Mouse (Mus musculus) gastrocnemius, adult 18-20 months (tissue): ENCODE measurements at regions not wholly inside any gene's neighbourhood (a gene's known extent, or its start where the extent isn't known, plus 50 kb on each side); places are given as distances from the start of the nearest gene placed in this dataset.
"Not testable (repeated sequence)": the region's sequence is repeated elsewhere in the genome, so short reads cannot be mapped to it uniquely, and the experiment has no call there.

Source experiments
- DNase-seq: peaks from one replicate; pipeline ENCODE4 v3.0.0; 2021; ENCODE audit warnings: low spot score

- DNase-seq: not testable (repeated sequence)
Measured at GRCm38 (mm10) chr5:3141841-3142240, 199.4 kb upstream of the Cdk6 start.

DNA sequence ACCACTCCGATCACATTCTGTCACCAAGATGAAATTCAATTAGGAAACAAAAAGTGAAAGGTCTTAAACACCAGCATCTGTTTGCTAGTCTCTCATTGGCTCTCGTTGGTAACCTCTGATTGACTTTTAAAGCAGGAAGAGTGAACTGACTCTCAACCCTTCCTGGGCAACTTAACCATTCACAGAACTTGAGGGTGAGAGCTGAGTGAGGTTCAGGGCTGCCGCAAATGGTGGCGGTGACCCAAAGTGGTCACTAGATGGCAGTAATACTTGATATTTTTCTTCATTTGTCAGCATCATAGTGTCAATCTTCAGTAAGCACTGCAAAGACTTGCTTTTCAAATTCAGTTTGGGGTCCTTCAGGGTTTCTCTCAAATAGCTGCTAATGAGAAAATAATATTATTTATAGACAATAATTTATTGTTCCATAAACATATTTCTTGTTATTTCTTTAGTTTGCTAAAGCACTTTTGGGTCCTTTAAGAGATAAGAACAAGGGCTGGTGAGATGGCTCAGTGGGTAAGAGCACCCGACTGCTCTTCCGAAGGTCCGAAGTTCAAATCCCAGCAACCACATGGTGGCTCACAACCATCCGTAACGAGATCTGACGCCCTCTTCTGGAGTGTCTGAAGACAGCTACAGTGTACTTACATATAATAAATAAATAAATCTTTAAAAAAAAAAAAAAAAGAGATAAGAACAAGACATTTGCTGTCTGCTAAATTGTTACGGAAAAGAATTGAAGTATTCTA, 194.6 kb upstream of the Cdk6 start:
- not testable (repeated sequence) for DNase-seq

DNA sequence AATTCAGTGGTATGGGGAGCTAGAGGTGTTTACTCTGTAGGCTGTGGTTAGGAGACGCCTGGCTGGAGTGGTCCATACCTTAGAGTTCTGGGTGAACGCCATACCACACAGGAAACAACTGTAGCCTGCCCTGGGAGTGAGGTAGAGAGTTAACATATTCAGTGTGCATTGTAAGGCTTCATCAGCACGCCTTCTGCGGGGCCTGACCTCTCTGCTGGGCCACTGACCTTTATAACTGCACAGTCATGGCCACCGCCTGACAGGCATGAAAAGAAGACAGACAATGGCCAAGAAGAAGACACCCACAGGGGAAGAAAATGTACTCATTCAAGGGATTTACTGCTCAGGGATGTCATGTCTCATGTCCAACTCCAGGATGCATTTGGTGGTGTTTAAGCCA, 191.4 kb upstream of the Cdk6 start:
- not testable (repeated sequence) for DNase-seq

DNA sequence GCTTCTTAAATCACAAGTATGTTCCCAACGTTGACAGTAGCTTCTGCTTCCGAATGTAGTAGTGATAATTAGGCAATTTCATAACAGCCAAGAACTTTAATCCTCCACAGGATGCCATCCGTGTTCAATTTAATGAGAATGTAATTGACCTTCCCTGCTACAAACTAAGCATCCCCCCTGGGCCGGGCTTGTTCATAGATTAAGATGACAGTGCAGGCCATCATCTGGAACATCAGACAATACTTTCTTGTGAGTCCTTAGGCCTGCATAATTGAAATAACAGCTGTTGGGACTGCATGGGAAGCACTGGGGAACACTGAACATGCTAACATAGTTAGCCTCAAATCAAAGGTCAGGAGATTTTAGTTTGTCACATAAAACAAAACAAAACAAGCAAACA, 190.5 kb upstream of the Cdk6 start:
- DNase-seq: not testable (repeated sequence)

DNA sequence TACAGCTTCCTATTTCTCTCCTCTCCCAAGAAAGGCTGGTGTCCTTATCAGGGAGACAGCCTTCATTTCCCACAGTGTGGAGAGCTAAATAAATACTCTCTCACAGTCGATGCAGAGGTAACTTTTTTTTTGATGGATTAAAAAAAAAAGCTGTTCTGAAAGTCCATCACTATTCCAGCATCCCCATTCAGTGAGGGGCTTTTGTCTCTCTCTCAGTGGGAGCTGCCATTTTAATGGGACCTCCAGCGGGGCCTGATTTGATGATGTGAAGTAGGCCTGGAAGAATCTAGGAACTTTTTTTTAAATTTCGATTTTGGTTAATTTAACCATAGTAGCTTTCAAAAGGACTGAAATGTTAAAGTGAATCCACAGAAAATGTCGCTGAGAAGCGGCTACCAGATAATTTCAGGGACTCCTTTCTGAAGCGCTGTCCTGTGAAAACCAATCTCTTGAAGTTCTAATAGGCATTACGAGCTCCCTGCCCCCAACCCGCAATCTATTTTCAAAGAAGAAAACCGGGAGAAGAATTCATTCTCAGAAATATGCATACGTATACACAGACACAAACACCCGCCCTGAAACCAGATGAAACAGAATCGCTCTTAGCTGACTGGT, 189.6 kb upstream of the Cdk6 start:
- DNase-seq: not testable (repeated sequence)

GRCm38 (mm10) chr5:3152149-3152865, 189.0 kb upstream of the Cdk6 start:
- peak; percentile 5 for DNase-seq

DNA sequence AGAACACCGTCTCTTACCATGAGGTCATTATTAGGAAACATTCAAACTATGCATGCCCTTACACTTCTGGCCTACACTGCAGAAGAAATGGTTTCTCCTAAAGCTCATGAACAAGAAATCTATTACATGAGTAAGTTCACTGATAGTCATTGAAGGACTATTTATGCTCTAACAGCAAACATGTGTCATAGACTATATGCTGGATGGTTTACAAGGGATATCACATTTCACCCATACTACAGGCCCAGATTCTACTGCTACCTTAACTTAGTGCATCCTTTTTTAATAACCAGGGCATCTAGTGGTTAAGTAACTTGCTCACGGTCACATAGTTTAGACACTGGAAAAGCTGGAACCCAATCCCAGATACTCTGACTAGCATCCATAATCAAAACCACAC, 175.8 kb upstream of the Cdk6 start:
- DNase-seq: not testable (repeated sequence)

DNA sequence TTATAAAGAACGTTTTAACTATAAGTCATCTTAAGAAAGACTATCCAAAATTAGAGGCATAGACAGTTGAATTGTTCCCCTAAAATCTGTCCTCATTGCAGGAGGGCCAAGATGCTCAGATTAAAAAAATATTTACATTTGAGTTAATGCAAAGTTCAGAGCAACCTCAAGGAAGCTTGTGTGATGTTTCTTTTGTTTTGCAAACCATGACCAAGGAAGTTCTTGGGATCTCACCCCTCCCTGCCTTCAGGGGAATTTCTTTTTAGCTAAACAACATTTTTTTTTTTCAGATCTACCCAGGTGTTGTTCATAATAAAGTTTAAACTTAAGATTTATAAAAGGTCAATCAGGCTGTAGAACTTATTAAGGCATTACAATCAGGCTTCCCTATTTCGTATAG, 174.8 kb upstream of the Cdk6 start:
- DNase-seq: not testable (repeated sequence)

- not testable (repeated sequence) for DNase-seq
Measured at GRCm38 (mm10) chr5:3193592-3193991, 147.7 kb upstream of the Cdk6 start.

DNA sequence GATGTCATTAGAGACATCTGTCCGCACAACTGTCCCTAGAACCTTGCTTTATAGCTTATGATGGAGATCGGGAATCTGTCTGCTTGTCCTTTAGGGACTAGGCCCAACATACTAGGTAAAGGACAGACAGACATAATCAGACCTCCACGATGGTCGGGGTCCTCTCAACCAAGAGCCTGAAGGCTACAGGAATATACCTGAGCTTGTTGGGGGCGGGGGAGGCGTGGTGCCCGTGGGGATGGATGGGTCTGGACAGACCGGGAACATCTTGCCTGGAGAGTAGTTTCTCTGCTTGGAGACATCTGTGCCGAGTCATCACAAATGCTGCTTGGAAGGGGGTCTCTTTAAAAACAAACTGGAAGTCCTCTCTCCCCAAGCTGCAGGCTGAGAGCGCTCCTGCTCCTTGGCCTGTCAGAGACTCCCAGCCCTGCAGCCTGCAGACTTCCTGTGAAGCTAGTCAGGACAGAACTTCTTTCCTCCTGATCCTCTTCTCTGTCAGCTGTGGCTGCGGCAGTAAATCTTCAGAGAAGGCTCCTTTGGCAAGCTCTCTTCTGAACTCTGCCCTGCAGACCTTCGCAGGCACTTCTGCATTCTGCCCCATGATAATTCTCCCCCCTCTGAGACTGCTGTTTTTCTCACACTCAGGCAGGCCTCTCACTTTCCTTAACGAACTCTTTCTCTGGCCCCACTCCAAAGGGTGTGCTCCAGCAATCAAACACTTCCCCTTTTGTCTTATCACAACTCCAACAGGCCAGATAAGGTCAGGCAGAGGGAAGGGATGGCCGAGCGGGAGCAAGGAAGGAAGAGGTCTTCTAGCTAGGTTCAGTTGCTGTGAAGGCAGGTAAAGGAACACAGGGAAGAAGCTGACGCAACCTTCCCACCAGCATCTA, 143.1 kb upstream of the Cdk6 start:
- DNase-seq: peak; percentile 21

GRCm38 (mm10) chr5:3198869-3199550, 142.3 kb upstream of the Cdk6 start:
- DNase-seq: not testable (repeated sequence)

GRCm38 (mm10) chr5:3206160-3206559, 135.1 kb upstream of the Cdk6 start:
- not testable (repeated sequence) for DNase-seq

- DNase-seq: not testable (repeated sequence)
Measured at GRCm38 (mm10) chr5:3208293-3208692, 133.0 kb upstream of the Cdk6 start.

DNA sequence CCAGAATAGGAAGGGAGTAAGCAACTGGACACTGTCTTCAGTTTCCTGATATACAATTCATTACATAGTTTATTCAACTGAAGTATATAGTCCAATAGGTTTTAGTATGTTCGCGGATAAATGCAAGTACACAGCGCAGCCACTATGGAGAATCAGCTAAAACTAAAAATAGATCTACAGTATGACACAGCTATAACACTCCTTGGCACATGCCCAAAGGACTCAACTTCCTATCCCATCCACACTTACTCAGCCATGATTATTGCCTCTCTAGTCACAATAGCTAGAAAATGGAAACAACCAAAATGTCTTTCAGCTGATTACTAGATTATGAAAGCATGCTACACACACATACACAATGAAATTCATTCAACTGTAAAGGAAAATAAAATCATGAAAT, 130.0 kb upstream of the Cdk6 start:
- DNase-seq: no peak

GRCm38 (mm10) chr5:3216053-3216452, 125.2 kb upstream of the Cdk6 start:
- no peak for DNase-seq

- no peak for DNase-seq
Measured at GRCm38 (mm10) chr5:3219230-3219629, 122.1 kb upstream of the Cdk6 start.

- DNase-seq: no peak
Measured at GRCm38 (mm10) chr5:3219770-3220169, 121.5 kb upstream of the Cdk6 start.

GRCm38 (mm10) chr5:3223819-3224218, 117.5 kb upstream of the Cdk6 start:
- not testable (repeated sequence) for DNase-seq

DNA sequence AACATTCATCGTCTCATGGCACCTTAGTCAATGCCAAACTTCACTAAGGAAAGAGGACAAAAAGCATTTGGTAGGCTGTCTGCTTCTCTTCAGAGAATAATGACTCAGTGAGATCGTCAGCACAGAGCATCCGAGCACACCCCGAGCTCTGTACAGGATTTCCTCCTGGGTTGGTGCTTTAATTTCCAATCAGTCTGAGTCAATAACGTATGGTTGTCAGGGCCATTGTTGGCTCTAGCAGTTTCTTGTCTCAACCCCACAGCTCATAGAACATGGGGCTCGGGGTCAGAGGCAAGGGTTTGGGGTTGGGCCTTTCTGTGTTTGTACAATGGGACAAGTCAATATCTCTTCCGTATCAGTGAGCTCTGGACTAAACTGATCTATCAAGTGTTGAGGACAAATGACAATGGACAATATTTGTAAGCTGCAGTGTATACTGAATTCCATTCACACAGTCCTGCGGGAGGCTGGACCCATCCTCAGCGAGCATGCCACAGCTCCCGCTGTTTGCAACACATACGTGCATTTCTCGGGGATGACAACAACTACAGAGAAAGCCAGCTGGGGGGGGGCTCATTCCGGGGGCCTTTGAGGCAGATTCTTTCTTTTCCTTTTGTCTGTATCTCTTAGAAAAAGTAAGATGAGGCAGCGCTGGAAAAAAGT, 116.8 kb upstream of the Cdk6 start:
- DNase-seq: not testable (repeated sequence)

DNA sequence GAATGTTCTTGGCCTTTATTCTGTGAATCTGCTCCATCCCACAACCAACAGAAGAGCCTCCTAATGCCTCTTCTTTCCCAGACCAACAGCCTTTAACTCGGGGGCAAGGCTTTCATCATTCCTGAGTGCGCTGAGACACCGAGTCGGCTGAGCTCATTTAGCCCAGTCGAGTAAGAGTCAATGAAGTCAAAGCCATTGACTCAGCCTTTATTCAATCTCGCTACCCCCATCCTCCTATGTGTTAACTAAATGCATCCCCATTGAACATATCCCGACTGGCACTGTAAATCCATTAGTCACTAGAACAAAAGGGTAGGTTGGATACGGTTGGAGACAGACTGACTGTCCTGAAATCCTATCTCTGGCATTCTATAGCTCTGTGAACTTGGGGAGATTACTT, 115.9 kb upstream of the Cdk6 start:
- not testable (repeated sequence) for DNase-seq
